Mouse (Mus musculus) intestine, embryonic 16.5 days (tissue): Measurements from ENCODE around the gene Hist1h1c. TPM values are rescaled to one million over a fixed set of nuclear protein-coding genes. Genes with fewer than 3 reads are reported as not detected.
"Not testable (repeated sequence)": the region's sequence is repeated elsewhere in the genome, so short reads cannot be mapped to it uniquely, and the experiment has no call there.

Experiments used
- ATAC-seq: fragments of 200-750 bp; cut with Nextera tagmentation; 2 replicates; pipeline ENCODE4 v1.8.0; 2017; ENCODE audit warnings: moderate TSS enrichment, moderate library complexity
- H3K27ac ChIP-seq: fragments of 300-500 bp; sonication (generic); 2 replicates; pipeline ENCODE4 v1.5.1; 2014; ENCODE audit warnings: mild to moderate bottlenecking, low read length
- H3K27me3 ChIP-seq: fragments of 300-500 bp; sonication (generic); replicated peaks from 2 replicates; pipeline ENCODE4 v1.6.1; 2014; ENCODE audit warnings: low read length, control low read depth, mixed read lengths; ENCODE audit not compliant: control insufficient read depth, insufficient read depth
- H3K36me3 ChIP-seq: fragments of 300-500 bp; sonication (generic); 2 replicates; pipeline ENCODE4 v1.6.1; 2014; ENCODE audit warnings: low read length, control low read depth; ENCODE audit not compliant: control insufficient read depth, insufficient read depth
- H3K4me1 ChIP-seq: fragments of 300-500 bp; sonication (generic); 2 replicates; pipeline ENCODE4 v1.6.1; 2014; ENCODE audit warnings: low read length, control low read depth, mixed read lengths; ENCODE audit not compliant: control insufficient read depth, insufficient read depth
- H3K4me2 ChIP-seq: fragments of 300-500 bp; sonication (generic); 2 replicates; pipeline ENCODE4 v1.6.1; 2014; ENCODE audit warnings: low read depth, low read length, control low read depth
- H3K4me3 ChIP-seq: fragments of 300-500 bp; sonication (generic); 2 replicates; pipeline ENCODE4 v1.5.1; 2014; ENCODE audit warnings: mild to moderate bottlenecking, low read length
- H3K9ac ChIP-seq: fragments of 300-500 bp; sonication (generic); 2 replicates; pipeline ENCODE4 v1.6.1; 2014; ENCODE audit warnings: low read depth, low read length
- H3K9me3 ChIP-seq: fragments of 300-500 bp; sonication (generic); 2 replicates; pipeline ENCODE4 v1.6.1; 2016; ENCODE audit warnings: low read length, control low read depth; ENCODE audit not compliant: control insufficient read depth
- WGBS: fragments of 180-500 bp; shearing (Covaris S2); extraction: QIAGEN DNeasy Blood & Tissue Kit; methylation state at CpG from one replicate; pipeline ENCODE4 v1.1.7; 2014; 5-methylcytosine and 5-hydroxymethylcytosine counted together
- polyA plus RNA-seq: library from polyadenylated mRNA; unstranded; fragments of >200 nt; fragmentation: Nextera tagmentation; extraction: Ambion mirVana; gene quantifications from 2 replicates; pipeline ENCODE4 v1.2.1, GENCODE M21; 2015

The Hist1h1c gene
- polyA plus RNA-seq, 1 experiment from 2014 or later = 35.3 TPM

GRCm38 (mm10) chr13:23698996-23699395 is 39.6 kb upstream of the Hist1h1c start:
- H3K9me3 ChIP-seq = no peaks in the 10 kb centered on the region
- H3K27me3 ChIP-seq = no peaks in the 10 kb centered on the region
- WGBS = 68% methylated on average over 6 of the region's 6 CpGs
- no peak for ATAC-seq
- H3K27ac ChIP-seq = peak overlapping the region; percentile 45; the same call in 1 of the 2 replicates
- H3K4me1 ChIP-seq = peaks cover 5% of the 10 kb centered on the region; the same call in 1 of the 2 replicates
- no peak overlapping the region for H3K4me3 ChIP-seq
- H3K4me2 ChIP-seq = peak overlapping the region; percentile 35
- H3K9ac ChIP-seq = no peak overlapping the region
- no peaks in the 10 kb centered on the region for H3K36me3 ChIP-seq

GRCm38 (mm10) chr13:23699767-23700166 is 38.8 kb upstream of the Hist1h1c start:
- 70% methylated on average over 3 of the region's 3 CpGs for WGBS
- ATAC-seq = no peak
- H3K4me2 ChIP-seq = no peak overlapping the region

GRCm38 (mm10) chr13:23700786-23701520 is 37.7 kb upstream of the Hist1h1c start:
- H3K4me1 ChIP-seq = peaks cover 5% of the 10 kb centered on the region; the same call in 1 of the 2 replicates
- H3K27ac ChIP-seq = no peak overlapping the region
- H3K4me2 ChIP-seq = no peak overlapping the region
- no peak overlapping the region for H3K4me3 ChIP-seq
- no peaks in the 10 kb centered on the region for H3K9me3 ChIP-seq
- peak overlapping the region; percentile 34 for H3K9ac ChIP-seq
- H3K27me3 ChIP-seq = no peaks in the 10 kb centered on the region
- WGBS = 25% methylated on average over 8 of the region's 8 CpGs
- peak; percentile 49 for ATAC-seq
- no peaks in the 10 kb centered on the region for H3K36me3 ChIP-seq

More at GRCm38 (mm10) chr13:23699767-23700166, 38.8 kb upstream of the Hist1h1c start:
- Histone ChIP-seq H3K27me3 (no peaks in the 10 kb centered on the region), H3K4me3 (no peak overlapping the region), H3K4me1 (peaks cover 5% of the 10 kb centered on the region; the same call in 1 of the 2 replicates), H3K9ac (no peak overlapping the region), H3K9me3 (no peaks in the 10 kb centered on the region), H3K36me3 (no peaks in the 10 kb centered on the region), H3K27ac (no peak overlapping the region)

GRCm38 (mm10) chr13:23702220-23702619 is 36.4 kb upstream of the Hist1h1c start:
- no peaks in the 10 kb centered on the region for H3K9me3 ChIP-seq
- WGBS = 72% methylated on average over 4 of the region's 4 CpGs
- ATAC-seq = no peak

GRCm38 (mm10) chr13:23702801-23703200 is 35.8 kb upstream of the Hist1h1c start:
- not testable (repeated sequence) for H3K27ac ChIP-seq, H3K4me3 ChIP-seq, H3K4me2 ChIP-seq, H3K27me3 ChIP-seq, H3K9me3 ChIP-seq, ATAC-seq, H3K4me1 ChIP-seq, H3K9ac ChIP-seq, H3K36me3 ChIP-seq
- 79% methylated on average over 2 of the region's 2 CpGs for WGBS

More at GRCm38 (mm10) chr13:23702220-23702619, 36.4 kb upstream of the Hist1h1c start:
- Histone ChIP-seq H3K27me3 (no peaks in the 10 kb centered on the region), H3K4me2 (no peak overlapping the region), H3K27ac (no peak overlapping the region), H3K36me3 (no peaks in the 10 kb centered on the region), H3K4me1 (peaks cover 5% of the 10 kb centered on the region; the same call in 1 of the 2 replicates), H3K9ac (no peak overlapping the region), H3K4me3 (no peak overlapping the region)

GRCm38 (mm10) chr13:23705751-23706356 is 32.8 kb upstream of the Hist1h1c start:
- 91% methylated on average over 7 of the region's 7 CpGs for WGBS
- peaks cover 10% of the 10 kb centered on the region; the same call in 1 of the 2 replicates for H3K4me1 ChIP-seq
- no peaks in the 10 kb centered on the region for H3K9me3 ChIP-seq
- no peak overlapping the region for H3K4me2 ChIP-seq
- no peaks in the 10 kb centered on the region for H3K27me3 ChIP-seq
- no peaks in the 10 kb centered on the region for H3K36me3 ChIP-seq
- H3K9ac ChIP-seq = no peak overlapping the region
- no peak overlapping the region for H3K27ac ChIP-seq
- H3K4me3 ChIP-seq = no peak overlapping the region
- no peak for ATAC-seq

GRCm38 (mm10) chr13:23706771-23707170 is 31.8 kb upstream of the Hist1h1c start:
- H3K4me3 ChIP-seq = no peak overlapping the region
- no peak overlapping the region for H3K27ac ChIP-seq
- no peak overlapping the region for H3K4me2 ChIP-seq
- no peak overlapping the region for H3K9ac ChIP-seq
- no peaks in the 10 kb centered on the region for H3K27me3 ChIP-seq
- peaks cover 8% of the 10 kb centered on the region; the same call in 1 of the 2 replicates for H3K4me1 ChIP-seq
- no peak for ATAC-seq
- no peaks in the 10 kb centered on the region for H3K36me3 ChIP-seq
- WGBS = 97% methylated on average over 12 of the region's 12 CpGs
- H3K9me3 ChIP-seq = no peaks in the 10 kb centered on the region

- no peak overlapping the region for H3K4me2 ChIP-seq
- H3K27ac ChIP-seq = no peak overlapping the region
- no peaks in the 10 kb centered on the region for H3K9me3 ChIP-seq
- 93% methylated on average over 4 of the region's 4 CpGs for WGBS
- no peak overlapping the region for H3K9ac ChIP-seq
- peaks cover 8% of the 10 kb centered on the region; the same call in 1 of the 2 replicates for H3K4me1 ChIP-seq
- no peaks in the 10 kb centered on the region for H3K36me3 ChIP-seq
- ATAC-seq = no peak
- H3K27me3 ChIP-seq = no peaks in the 10 kb centered on the region
- H3K4me3 ChIP-seq = no peak overlapping the region
Observed at GRCm38 (mm10) chr13:23708041-23708440, 30.6 kb upstream of the Hist1h1c start.

GRCm38 (mm10) chr13:23708654-23709053 is 30.0 kb upstream of the Hist1h1c start:
- Histone ChIP-seq H3K4me1 (peaks cover 8% of the 10 kb centered on the region; the same call in 1 of the 2 replicates), H3K4me3 (no peak overlapping the region), H3K27ac (no peak overlapping the region), H3K36me3 (no peaks in the 10 kb centered on the region), H3K4me2 (no peak overlapping the region), H3K9ac (no peak overlapping the region), H3K27me3 (no peaks in the 10 kb centered on the region), H3K9me3 (no peaks in the 10 kb centered on the region)
- ATAC-seq = no peak
- 74% methylated on average over 4 of the region's 4 CpGs for WGBS
